Comparison of ENCODE assay signal across 12 mouse cellular contexts in the genomic region with DNA sequence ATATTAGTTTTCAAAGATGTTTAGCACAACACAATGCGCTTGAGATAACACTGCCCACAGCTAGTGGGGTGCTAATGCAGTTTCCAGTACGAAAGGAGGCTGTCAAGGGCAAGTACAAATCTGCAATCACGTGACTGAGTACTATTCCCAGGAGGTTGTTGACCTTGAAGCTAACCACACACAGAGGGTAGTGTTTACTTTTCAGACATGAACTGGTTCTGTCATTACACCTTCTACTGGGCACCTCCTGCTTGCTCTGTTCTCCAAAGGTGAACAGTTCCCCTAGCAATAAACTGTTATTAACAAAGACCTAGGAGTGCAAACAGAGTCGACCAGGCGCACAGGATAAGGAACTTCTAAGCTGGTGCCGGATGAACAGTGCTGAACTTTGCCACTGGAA. TPM values are rescaled to one million over a fixed set of nuclear protein-coding genes. Genes with fewer than 3 reads are reported as not detected.
DNase-seq lines count a peak whose midpoint lies in the region; ATAC-seq and TF ChIP-seq lines count a peak whose summit lies in the region.
"Had no signal": no experiment of that assay in that cellular context is flagged by ENCODE, and none has a peak within 500 bp of the region (broad histone marks: within the 10 kb centered on the region; RNA-seq: fewer than 3 reads in every experiment).

No protein-coding gene starts in this region.

- no peaks in the 10 kb centered on the region for H3K36me3 ChIP-seq in kidney, adult 2 months (ENCODE audit: control insufficient read depth, insufficient read depth, low read length)
- H3K36me3 ChIP-seq in intestine, embryonic 15.5 days, result no peaks in the 10 kb centered on the region
- H3K36me3 ChIP-seq: hindbrain, embryonic 10.5 days; limb, embryonic 10.5 days; neural tube, embryonic 12.5 days had no signal

- H3K4me2 ChIP-seq in intestine, embryonic 15.5 days (replicated peaks), result no peak overlapping the region
- H3K4me2 ChIP-seq: neural tube, embryonic 12.5 days had no signal

- H3K9me3 ChIP-seq in intestine, embryonic 15.5 days, result no peaks in the 10 kb centered on the region
- H3K9me3 ChIP-seq: hindbrain, embryonic 10.5 days; limb, embryonic 10.5 days; neural tube, embryonic 12.5 days had no signal

- TF ChIP-seq CTCF in kidney, adult 2 months (conservative IDR thresholded peaks at IDR 0.05; ENCODE audit: insufficient read depth, insufficient read length, low read depth, low read length), result no peak

- no peak overlapping the region for H3K4me3 ChIP-seq in kidney, adult 2 months (ENCODE audit: insufficient read depth, low read depth, low read length)
- H3K4me3 ChIP-seq in intestine, embryonic 15.5 days (replicated peaks), result no peak overlapping the region
- H3K4me3 ChIP-seq: hindbrain, embryonic 10.5 days; limb, embryonic 10.5 days; neural tube, embryonic 12.5 days had no signal

- H3K27me3 ChIP-seq in kidney, adult 2 months (replicated peaks; ENCODE audit: control insufficient read depth, insufficient read depth, low read length), result no peaks in the 10 kb centered on the region
- H3K27me3 ChIP-seq in intestine, embryonic 15.5 days (replicated peaks), result no peaks in the 10 kb centered on the region
- H3K27me3 ChIP-seq: neural tube, embryonic 12.5 days had no signal

- TF ChIP-seq POLR2A in kidney, adult 2 months (IDR thresholded peaks at IDR 0.05; ENCODE audit: low read depth, low read length), result no peak

- peak overlapping the region; percentile 27; the same call in 1 of the 2 replicates for H3K27ac ChIP-seq in kidney, adult 2 months (ENCODE audit: insufficient read depth, low read depth, low read length)
- H3K27ac ChIP-seq in intestine, embryonic 15.5 days, result peak overlapping the region; percentile 15; the same call in 1 of the 2 replicates
- H3K27ac ChIP-seq: hindbrain, embryonic 10.5 days; limb, embryonic 10.5 days; neural tube, embryonic 12.5 days had no signal

- H3K9ac ChIP-seq in intestine, embryonic 15.5 days, result no peak overlapping the region
- H3K9ac ChIP-seq: neural tube, embryonic 12.5 days had no signal

- DNase-seq in kidney, adult 2 months, result peak; percentile 81
- DNase-seq in kidney, postnatal 10 days, result no peak
- DNase-seq in testis, postnatal 10 days (ENCODE audit: low spot score), result peak; percentile 33
- no peak for DNase-seq in testis, postnatal 14 days (ENCODE audit: low spot score)
- DNase-seq in cerebellum, postnatal 14 days, result no peak
- no peak for DNase-seq in frontal cortex, postnatal 10 days (ENCODE audit: low spot score in 2 of 2)
- DNase-seq: cerebellum, postnatal 25 days; right cerebral cortex, postnatal 25 days had no signal

- WGBS in kidney, adult 2 months, result 41% methylated on average over 6 of the region's 6 CpGs
- WGBS in intestine, embryonic 15.5 days, result 26% methylated on average over 6 of the region's 6 CpGs

- peak; percentile 96 for ATAC-seq in intestine, embryonic 15.5 days

- H3K4me1 ChIP-seq in kidney, adult 2 months (ENCODE audit: control insufficient read depth, insufficient read depth, low read length), result peaks cover 6% of the 10 kb centered on the region; the same call in 1 of the 2 replicates
- no peaks in the 10 kb centered on the region for H3K4me1 ChIP-seq in intestine, embryonic 15.5 days (replicated peaks)
- H3K4me1 ChIP-seq: limb, embryonic 10.5 days; neural tube, embryonic 12.5 days had no signal

RNA-seq across cellular contexts. Expression of a gene that starts 9.8 kb away (rescaled TPM):
- polyA plus RNA-seq in kidney, adult 2 months (2012; rRNA removed), result 2.0 TPM in 2 replicates
- polyA plus RNA-seq in intestine, embryonic 15.5 days (2015; fragmentation: Nextera tagmentation; extraction: Ambion mirVana), result 5.2 and 5.3 TPM in 2 replicates

RNA-seq across cellular contexts. Expression of a gene that starts 33.6 kb away (rescaled TPM):
- 0.33 and 0.39 TPM in 2 replicates for polyA plus RNA-seq in kidney, adult 2 months (2012; rRNA removed)
- 0.65 and 0.68 TPM in 2 replicates for polyA plus RNA-seq in intestine, embryonic 15.5 days (2015; fragmentation: Nextera tagmentation; extraction: Ambion mirVana)

RNA-seq across cellular contexts. Expression of a gene that starts 51.6 kb away (rescaled TPM):
- 106 and 110 TPM in 2 replicates for polyA plus RNA-seq in kidney, adult 2 months (2012; rRNA removed)
- 123 and 126 TPM in 2 replicates for polyA plus RNA-seq in intestine, embryonic 15.5 days (2015; fragmentation: Nextera tagmentation; extraction: Ambion mirVana)

Comparison
In these comparisons a context has a peak if more than half of its experiments do, and no peak if none do; other contexts are left out.
1. DNase-seq: peak in kidney, adult 2 months (single experiment) and testis, postnatal 10 days (single experiment); none in kidney, postnatal 10 days (single experiment), testis, postnatal 14 days (single experiment), cerebellum, postnatal 14 days (0 of 2) and frontal cortex, postnatal 10 days (0 of 2).